Mouse (Mus musculus) gastrocnemius, postnatal 25 days (tissue): ENCODE results near the gene Tatdn2. TPM values are rescaled to one million over a fixed set of nuclear protein-coding genes. Genes with fewer than 3 reads are reported as not detected.
"Not testable (repeated sequence)": the region's sequence is repeated elsewhere in the genome, so short reads cannot be mapped to it uniquely, and the experiment has no call there.

Experiments used
- DNase-seq: peaks from one replicate; pipeline ENCODE4 v3.0.0; 2022
- total RNA-seq, 2 experiments: library from RNA; stranded (reverse); gene quantifications; 1 replicate in 1 of 2; 2 replicates in 1 of 2; pipeline ENCODE4 v1.2.3; 2021

Gene Tatdn2
- total RNA-seq, 2 experiments from 2014 or later = 28.8 to 31.6 TPM

DNA sequence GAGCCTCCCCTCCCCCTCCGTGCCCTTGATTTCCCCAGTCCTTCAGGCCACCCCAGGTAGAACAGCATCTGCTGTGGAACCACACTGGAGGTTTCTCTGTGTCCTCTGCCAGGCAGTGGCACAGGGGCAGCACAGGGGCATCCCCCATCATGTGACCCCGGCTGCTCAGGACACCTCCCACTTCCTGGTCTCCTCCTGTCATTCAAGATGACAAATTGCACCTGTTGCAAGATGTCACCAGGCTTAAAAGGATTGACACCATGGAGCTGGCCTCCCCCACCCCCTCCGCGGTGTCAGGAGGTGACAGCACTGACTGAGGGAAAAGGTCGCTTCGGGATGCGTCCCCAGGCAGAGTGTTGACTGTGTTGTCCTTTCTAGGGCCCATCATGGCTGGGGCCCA lies 27.0 kb upstream of the Tatdn2 start:
- no peak for DNase-seq

DNA sequence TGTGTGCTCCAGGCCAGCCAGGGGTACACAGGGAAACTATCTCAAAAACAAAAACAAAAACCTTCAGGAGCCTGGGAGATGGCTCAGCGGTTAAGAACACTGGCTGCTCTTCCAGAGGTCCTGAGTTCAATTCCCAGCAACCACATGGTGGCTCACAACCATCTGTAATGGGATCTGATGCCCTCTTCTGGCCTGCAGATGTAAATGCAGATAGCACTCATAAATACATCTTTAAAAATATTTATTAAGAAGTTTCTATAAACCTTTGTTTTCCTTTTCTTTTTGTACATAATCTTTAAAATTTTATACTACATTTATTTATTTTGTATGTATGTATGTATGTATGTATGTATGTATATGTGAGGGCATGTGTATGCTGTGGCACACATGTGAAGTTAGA lies 24.8 kb upstream of the Tatdn2 start:
- not testable (repeated sequence) for DNase-seq

DNA sequence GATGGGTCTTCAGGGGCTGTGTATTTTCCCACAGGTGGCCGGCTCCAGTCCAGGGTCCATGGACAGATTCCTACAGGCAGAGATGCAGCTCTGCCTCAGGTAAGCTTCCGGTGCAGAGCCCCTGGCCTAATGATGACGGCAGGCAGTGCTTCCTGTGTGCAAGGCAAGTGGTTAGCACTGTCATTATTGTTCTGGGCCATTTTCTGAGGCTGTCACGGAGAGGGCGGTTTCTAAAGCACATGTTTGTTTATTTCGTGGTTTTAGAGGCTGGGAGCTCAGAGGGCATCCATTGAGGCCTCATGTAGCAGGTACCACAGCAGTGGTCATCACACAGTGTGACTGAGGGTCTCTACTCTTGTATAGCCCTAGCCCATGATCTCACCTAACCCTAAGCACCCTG lies 23.9 kb upstream of the Tatdn2 start:
- DNase-seq = no peak

DNA sequence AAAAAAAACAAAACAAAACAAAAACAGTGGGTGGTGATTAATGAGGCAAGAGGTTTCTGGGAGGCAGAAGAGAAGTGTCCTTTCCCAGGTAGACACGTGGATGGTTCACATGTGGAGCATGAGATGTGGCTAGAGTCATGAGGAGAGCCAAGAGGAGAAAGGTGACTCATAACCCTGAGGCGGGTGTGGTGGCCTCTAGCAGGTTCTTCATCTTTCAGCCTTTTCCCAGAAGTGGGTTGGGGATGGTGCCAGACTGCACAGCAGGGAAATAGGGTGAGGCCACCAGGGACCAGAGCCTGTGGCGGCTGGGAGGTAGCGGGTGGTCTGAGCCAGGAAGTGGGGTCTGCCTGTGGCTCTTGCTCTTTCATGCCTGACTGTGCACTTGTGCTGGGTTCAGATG lies 21.6 kb upstream of the Tatdn2 start:
- no peak for DNase-seq

DNA sequence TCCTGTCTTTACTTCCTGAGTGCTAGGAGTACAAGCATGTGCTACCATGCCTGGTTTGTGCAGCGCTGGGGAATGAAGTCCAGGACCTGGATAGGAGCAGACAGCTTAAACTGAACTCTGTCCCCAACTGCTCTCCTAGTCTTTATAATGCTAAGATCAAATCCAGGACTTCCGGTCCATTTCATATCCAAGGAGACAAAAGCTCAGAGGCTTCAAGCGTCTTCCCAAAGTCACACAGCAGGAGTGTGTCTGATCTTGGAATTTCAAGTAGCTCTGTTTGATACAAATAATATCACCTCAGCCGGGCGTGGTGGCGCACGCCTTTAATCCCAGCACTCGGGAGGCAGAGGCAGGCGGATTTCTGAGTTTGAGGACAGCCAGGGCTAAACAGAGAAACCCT lies 20.9 kb upstream of the Tatdn2 start:
- DNase-seq = no peak

DNA sequence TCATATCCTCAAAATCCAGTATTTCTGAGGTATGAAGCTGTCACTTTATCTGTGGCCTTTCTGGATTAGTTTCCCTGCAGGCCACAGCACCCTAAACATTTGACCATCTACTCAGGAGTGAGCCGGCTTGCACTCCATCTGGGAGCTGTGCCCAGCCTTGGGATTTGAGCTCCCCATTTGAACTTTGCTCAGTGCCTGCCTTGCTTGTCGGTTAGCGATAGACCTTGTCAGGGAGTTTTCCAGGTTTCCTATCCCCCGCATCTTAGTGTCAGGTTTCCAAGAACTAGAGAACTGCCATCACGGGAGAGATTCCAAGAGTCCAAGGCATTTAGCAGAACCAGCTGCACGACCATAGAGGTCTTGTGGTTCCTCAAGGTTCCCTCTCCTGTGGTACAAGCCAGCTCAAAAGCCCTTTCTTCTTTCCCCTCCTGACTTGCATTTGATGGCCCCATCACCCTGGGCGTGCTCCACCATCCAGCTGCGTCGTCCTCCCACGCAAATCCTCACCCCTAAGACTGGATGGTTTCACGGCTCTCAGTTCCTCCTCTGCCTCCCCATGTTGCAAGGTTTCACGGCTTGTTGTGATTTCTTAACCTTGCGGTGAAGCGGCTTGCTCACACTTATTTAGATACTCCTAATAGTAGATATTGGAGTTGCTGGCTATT lies 19.6 kb upstream of the Tatdn2 start:
- no peak for DNase-seq

DNA sequence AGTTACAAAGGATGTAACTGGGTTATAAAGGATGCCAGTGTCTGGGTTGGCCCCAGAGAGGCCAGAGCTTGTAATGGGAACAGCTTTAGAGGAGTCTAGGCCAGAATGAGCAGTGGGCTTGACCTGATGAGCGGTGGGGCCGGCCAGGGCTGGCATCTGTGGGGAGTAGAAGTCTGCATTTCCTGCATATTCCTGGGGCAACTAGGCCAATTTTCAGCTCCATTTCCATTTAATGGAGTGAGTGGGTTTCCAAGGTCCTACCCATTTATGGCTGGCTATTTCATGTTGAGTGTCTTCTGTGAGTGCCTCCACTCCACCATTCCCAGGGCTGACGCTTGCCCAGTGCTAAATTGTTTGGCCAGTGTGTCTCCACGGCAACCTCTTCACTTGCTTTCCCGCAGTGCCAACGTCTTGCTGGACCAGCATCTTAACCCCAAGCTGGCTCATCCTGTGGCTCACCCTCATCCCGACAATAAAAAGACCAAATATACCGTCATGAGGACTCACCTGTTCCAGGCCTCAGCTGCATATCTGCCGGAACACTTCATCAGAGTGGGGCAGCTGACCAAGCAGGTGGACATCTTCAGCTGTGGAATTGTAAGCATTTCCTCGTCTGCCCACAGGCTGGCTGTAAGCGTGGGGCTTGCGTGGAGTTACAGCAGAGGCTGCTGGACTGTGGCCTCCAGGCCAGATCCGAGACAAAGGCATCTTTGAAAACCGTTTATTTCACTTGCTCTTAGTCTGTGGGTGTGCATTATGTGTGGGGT lies 18.4 kb upstream of the Tatdn2 start:
- DNase-seq = no peak

DNA sequence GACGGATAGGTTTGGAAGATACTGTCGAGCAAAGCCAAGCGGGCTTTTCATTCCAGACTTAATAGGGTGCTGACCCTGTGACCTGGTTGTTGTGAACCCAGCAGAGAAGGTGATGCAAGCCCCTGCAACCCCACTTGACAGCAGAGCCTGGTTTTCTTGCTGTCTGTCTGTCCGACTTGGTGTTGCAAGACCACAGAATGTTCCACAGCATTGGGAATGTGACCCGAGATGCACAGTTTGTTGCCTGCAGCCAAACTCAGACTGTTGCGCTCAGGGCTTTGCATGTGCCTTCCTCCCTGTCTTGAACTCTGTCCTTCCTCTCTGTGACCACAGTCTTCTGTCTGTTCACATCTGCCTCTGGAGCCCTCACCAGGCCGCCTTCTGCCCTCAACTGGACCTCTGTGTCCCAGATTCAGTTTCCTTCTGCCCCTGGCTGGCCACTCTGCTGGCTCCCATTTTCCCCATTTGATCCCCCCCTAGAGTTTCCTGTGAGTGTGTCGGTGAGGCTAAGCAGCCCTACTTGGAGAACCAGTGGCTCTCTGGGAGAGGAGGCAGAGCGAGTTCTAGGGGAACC lies 16.8 kb upstream of the Tatdn2 start:
- no peak for DNase-seq

DNA sequence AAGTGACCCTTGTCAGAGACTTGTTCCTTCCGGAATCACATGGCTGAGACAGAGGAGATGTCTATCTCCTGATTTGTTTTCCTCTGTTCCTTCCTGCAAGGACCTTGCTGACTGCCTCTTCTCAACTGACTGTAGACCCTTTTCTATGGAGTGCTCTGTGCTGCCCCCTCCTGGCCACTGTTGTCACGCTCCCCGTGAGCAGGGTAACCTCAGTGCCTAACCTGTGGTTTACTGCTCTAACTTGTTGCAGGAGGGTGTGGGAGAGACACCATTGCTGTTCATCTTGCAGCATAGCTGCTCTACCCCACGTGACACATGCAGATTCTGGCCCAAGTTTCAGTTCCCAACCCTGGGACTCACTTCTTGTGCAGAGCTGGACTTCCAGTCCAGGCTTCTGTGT lies 15.6 kb upstream of the Tatdn2 start:
- peak; percentile 61 for DNase-seq

DNA sequence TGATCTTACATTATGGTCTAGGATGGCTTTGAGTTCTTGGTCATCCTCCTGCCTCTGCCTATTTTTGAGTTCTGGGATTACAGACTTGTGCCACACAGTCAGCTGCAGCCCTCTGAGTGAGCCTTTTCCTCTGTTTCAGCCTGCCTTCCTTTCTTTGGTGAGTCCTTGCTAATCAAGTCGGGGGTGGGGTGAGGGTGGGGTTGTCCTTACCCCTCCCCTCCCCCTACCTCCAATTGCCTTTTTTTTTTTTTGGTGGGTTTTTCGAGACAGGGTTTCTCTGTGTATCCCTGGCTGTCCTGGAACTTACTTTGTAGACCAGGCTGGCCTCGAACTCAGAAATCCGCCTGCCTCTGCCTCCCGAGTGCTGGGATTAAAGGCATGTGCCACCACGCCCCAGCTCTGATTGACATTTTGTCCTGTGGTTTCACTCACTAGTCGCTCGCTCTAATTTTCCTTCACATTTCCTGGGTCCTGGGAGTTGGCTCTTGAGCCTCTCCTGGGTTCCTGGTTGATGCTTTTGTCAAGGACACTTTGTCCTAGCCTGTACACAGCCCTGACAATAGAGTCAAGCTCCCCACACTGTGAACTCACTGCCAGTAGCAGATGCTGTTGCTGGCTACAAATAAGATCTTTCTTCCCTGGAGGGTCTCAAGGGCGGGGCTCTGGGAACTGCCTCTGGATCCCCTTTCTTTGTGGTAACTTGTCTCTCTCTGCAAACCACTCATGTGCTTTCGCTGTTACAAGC lies 13.6 kb upstream of the Tatdn2 start:
- DNase-seq = no peak

DNA sequence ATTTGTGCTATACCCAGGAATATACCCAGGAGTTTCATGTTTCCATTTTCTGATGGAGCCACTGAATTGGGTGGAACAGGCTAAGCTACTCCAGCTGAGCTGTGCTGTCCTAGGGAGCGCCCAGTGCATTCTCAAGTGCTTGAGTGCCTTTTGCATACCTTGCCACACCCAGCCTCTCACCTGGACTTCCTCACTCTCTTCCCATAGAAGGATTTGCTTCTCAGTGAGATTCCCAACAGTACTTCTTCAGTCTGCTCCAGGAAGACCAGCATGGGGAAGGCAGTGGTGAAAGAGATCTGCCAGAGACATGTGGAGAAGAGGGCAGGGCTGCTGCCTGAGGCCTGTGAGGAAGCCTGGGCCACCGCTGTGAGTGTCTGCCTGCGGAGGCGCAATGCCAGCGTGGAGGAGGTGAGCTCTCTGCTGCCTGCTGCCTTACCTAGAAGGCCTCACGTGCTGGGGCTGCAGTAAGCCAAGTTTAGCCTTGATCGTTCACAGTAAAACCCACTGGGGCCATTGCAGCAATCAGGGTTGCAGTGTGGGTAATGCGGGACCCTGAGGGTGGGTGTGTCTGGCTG lies 10.2 kb upstream of the Tatdn2 start:
- DNase-seq = no peak

DNA sequence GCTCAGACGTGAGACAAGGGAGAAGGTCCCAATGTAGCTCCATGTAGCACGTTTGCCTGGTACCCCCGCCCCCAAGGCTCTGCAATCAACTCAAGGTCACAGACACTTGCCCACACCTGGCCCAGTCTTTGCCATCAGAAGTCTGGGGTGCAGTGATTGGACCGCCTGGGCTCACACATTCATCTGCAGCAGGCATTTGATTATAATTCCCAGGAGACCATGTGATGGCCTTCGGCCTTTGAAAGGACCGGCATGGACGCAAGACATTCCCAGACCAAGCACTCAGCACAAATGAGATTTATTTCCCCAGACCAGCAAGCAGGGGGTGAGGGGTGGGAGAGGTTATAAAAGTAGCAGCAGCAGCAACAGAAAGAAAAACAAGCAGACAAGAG lies 6.8 kb upstream of the Tatdn2 start:
- DNase-seq = no peak

DNA sequence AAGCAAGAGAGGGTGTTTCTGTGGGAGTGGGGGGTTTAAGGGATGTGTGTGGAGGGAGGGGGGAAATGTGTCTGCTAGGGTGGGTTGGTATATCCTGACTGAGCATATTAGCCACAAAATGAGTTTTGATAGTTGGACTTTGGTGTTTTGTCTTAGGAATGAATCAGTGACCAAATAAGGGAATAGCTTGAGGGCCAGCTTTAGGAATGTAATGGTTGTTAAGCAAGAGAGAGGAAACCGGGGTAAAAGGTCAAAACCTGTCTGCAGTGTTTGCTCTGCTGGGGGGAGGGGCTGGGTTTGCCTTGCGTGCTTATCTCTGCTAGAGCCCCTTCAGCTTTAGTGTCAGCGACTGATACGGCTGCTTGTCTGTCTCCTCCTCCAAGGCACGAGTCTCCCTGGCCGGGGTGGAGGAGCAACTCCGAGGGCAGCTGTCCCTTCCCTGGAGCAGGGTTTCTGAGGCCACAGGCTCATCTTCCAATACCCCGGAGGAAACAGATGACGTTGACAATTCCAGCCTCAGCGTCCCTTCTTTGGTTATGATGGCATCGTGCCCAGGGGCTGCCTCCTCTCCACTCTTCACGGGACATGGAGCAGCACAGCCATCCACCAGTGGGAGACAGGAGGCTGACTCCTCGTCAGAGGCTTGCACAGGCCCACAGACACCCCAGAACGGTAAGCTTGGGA lies 6.3 kb upstream of the Tatdn2 start:
- no peak for DNase-seq

DNA sequence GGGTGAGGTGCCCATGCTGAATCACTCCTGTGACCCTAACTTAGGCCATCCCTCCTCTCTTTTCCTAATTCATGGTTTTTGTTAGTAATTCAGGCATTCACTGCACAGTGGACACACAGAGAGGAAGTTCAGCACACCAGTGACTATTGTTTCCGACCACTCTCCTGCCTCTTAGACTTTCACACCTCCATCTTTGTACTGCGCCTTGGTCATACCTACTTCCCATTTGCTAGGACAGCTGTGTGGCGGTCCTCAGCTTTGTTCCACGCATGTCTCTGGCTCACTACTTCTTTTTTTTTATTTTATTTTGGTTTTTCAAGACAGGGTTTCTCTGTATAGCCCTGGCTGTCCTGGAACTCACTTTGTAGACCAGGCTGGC lies 5.8 kb upstream of the Tatdn2 start:
- no peak for DNase-seq

DNA sequence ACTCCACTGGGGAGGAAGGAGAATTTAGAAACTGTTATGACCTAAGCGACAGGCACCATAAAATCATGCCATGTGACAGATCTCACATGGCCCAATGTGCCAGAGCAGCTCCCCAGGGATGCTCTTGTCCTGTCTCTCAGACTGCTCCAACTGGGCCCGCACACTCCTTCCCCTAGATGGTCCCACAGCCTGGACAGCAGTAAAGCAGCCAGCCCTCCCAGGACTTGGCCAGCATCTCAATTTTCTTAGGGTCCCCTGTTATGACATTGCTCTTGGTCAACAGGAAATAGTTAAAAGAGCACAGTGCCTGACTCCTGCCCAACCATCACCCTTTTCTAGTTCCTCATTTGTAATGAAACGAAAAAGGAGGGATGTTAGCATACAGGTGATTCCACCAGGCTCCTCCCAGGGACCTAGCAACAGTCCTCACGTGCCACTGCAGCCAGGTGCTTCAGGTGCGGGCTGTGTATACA lies 4.2 kb upstream of the Tatdn2 start:
- DNase-seq = no peak

DNA sequence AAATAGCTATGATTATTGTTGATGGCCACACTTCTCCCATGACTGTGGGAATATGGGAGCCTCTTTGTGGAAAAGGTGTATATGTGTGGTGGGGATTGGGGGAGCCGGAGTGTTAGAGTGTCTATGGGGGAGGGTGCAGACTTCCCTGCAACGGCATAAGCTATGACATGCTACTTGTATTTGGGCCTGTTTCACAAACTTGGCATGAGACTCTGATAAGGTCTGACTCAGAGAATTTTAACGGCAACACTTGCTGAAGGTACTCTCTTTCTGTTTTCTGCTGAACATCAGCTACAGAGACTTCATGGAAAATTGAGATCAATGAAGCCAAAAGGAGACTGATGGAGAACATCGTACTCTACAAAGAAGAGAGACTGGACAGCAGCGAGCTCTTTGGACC lies 3.5 kb upstream of the Tatdn2 start:
- no peak for DNase-seq

DNA sequence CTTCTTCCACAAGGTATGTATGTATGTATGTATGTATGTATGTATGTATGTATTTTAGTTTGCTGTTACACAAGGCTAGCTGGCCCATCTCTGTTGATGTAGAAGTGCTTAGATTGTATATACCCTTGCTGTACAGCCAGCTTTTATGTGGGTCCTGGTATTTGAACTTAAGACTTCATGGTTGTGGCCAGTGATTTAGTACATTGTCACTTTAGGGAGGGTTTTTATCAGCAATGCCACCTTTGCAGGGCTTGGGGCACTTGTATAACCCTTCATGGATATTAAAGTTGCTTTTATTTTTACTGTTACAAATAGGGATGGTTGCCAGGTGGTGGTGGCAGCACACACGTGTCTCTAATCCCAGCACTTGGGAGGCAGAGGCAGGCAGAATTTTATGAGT lies 1.6 kb upstream of the Tatdn2 start:
- no peak for DNase-seq

DNA sequence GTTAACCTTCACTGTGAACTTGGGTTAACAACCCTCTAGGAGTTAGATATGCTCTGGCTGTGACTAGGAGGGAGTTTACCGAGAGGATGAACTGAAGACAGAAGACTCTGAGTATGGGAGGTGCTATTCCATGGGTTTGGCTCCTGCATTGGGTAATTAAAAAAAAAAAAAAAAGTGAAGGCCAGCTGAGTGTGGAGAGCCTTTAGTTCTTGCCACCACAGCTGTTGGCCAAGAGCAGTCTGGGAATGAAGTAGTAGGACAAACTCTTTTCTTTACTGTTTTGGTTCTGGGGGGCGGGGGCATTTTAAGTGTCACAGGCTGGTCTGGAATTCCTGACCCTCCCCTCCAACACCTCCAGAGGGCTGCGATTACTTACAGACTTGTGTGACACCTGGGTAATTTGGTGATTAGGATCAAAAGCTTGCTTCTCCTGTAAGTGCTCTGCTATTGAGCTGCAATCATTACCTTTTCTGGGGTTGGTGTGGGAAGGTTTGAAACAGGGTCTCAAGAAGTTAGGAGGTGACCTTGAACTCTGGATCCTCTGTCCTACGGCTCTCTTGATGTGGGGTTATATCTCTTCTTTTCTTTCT lies 989 bp upstream of the Tatdn2 start:
- no peak for DNase-seq

DNA sequence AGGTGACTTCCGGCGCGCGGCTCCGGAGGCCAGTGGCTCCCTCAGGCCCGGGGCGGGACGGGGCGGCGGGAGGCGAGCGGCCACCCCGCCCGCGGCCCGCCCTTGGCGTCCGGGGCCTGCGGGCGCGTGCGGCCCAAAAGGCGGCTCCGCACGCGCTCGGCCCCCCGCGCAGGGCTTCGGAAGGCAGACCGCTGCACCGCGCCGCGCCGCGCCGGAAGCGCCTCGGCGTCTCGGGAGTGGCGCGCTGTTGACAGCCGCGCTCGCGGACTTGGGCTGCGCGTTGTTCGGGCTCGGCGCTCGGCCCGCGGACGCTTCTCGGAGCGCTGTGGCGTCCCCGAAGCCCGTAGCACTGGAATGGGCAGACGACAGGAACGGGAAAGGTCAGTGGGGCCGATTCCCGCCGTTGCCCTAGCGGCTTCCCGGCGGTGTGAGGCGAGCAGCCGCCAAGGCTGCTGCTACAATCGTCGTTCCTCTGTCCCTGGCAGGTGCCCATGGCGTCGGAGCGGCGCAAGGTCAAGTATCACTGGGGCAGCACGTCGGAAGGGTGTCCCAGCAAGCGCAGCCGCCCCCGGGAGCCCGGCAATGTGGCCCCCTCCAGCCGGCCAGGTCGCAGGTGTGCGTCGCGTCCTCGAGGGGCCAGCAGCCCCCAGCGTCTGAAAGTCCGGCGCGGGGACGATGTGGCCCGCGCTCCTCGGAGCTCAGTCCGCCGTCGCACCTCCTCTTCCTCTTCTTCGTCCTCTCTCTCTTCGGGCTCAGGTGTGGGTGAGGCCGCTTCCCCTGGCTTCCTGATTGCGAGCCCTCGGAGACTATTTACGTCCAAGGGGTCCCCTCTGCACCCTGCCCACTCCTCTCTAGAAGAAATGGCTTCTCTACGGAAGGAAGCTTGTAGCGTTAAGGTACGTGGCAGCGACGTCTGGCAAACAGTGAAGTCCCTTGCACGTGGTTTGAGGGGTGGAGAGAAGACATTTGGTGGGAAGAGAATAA lies 664 bp downstream of the Tatdn2 start:
- DNase-seq = peak; percentile 44

DNA sequence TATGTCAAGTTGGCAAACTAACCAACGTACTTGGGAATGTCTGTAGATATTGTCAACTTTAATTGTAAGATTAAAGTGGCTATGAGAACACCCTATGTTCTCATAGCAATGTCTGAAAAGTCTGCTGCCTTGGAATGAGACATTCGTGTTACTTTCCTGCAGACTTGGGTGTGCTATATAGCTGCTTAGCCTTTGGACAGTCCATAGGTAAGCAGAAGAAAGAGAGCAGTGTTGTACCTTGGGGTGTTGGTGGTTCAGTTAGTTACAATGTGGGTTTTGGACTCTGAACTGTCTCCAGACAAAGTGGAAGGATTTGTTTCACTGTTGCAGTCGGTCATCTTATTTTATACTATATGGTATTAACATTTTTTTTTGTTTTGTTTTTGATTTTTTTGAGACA lies 15.9 kb downstream of the Tatdn2 start:
- DNase-seq = no peak
